Mouse (Mus musculus) midbrain, embryonic 12.5 days (tissue): Measurements from ENCODE around the gene Sart1. TPM values are rescaled to one million over a fixed set of nuclear protein-coding genes. Genes with fewer than 3 reads are reported as not detected.
"Not testable (repeated sequence)": the region's sequence is repeated elsewhere in the genome, so short reads cannot be mapped to it uniquely, and the experiment has no call there.

Source experiments
- ATAC-seq: fragments of 200-750 bp; cut with Nextera tagmentation; 2 replicates; pipeline ENCODE4 v1.8.0; 2017; ENCODE audit warnings: low read depth, moderate TSS enrichment, moderate library complexity; ENCODE audit not compliant: low FRiP score
- H3K27ac ChIP-seq: fragments of 300-500 bp; sonication (generic); replicated peaks from 2 replicates; pipeline ENCODE4 v1.5.1; 2016; ENCODE audit warnings: mild to moderate bottlenecking
- H3K27me3 ChIP-seq: fragments of 300-500 bp; sonication (generic); 2 replicates; pipeline ENCODE4 v1.6.1; 2016; ENCODE audit warnings: mild to moderate bottlenecking
- H3K36me3 ChIP-seq: fragments of 300-500 bp; sonication (generic); 2 replicates; pipeline ENCODE4 v1.6.1; 2016
- H3K4me1 ChIP-seq: fragments of 300-500 bp; sonication (generic); 2 replicates; pipeline ENCODE4 v1.6.1; 2016
- H3K4me2 ChIP-seq: fragments of 300-500 bp; sonication (generic); replicated peaks from 2 replicates; pipeline ENCODE4 v1.6.1; 2016; ENCODE audit warnings: mild to moderate bottlenecking, moderate library complexity
- H3K4me3 ChIP-seq: fragments of 300-500 bp; sonication (generic); 2 replicates; pipeline ENCODE4 v1.5.1; 2016; ENCODE audit warnings: mild to moderate bottlenecking
- H3K9ac ChIP-seq: fragments of 300-500 bp; sonication (generic); replicated peaks from 2 replicates; pipeline ENCODE4 v1.6.1; 2016; ENCODE audit warnings: mild to moderate bottlenecking, moderate library complexity
- H3K9me3 ChIP-seq: fragments of 300-500 bp; sonication (generic); 2 replicates; pipeline ENCODE4 v1.6.1; 2016; ENCODE audit warnings: mild to moderate bottlenecking
- WGBS: fragments of 180-500 bp; shearing (Covaris S2); methylation state at CpG from one replicate; pipeline ENCODE4 v1.1.7; 2016; 5-methylcytosine and 5-hydroxymethylcytosine counted together
- polyA plus RNA-seq: library from polyadenylated mRNA; unstranded; fragments of >200 nt; fragmentation: Nextera tagmentation; extraction: Ambion mirVana; gene quantifications from 2 replicates; pipeline ENCODE4 v1.2.1, GENCODE M21; 2016

Sart1 gene
- polyA plus RNA-seq, 1 experiment from 2014 or later = 115 TPM

DNA sequence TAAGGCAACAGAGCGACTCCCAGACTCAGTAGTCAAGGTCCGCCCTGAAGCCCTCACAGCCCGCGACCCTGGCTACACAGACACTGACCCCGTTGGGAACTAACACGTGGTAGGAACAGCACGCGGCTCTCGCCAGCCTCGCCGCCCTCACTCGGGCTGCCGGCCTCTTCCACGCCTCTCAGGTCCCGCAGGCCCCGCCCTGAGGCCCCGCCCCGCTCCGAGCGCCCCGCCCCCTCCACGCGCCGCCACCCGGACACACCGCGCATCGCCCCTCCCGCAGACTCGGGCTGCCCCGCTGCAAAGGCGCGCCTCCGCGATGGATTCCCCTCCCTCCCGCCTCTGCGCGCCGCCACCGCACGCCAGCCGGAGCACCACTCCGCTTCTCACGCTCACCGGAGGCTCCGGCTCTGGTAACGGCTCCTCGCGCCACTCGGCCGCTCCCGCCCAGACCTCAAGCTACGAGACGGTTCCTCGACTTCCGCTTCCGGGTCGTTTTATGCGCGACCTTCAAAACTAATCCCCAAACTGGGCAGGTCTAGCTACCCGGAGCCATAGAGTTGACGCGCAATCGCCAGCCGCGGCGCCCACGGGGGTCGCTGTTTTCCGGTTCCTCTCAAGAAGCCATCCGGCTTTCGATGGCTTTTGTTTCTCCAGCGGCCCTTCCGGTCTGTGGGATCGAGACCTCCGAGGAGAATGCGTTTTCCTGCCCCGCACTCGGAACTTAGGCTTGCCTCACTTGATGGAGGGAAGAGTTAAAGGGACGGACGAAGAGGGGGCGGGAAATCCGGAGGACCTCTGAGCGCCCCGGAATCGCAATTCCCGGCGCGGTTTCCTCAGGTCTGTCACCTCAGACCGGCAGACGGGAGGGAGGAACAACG lies 22.1 kb downstream of the Sart1 start, which contains the start of gene Eif1ad:
TSS of gene Eif1ad (plus strand) at position 567 of the 878 bp plus-strand sequence.
- H3K36me3 ChIP-seq = peaks cover 53% of the 10 kb centered on the region
- WGBS = under 1% methylated on average over 84 of the region's 92 CpGs

GRCm38 (mm10) chr19:5365751-5366150 lies 22.8 kb downstream of the Sart1 start:
- peak overlapping the region; percentile 95 for H3K27ac ChIP-seq
- peaks cover 22% of the 10 kb centered on the region for H3K4me1 ChIP-seq
- ATAC-seq = no peak
- peak overlapping the region; percentile 97 for H3K4me3 ChIP-seq
- 20% methylated on average over 11 of the region's 11 CpGs for WGBS
- peak overlapping the region; percentile 94 for H3K4me2 ChIP-seq
- peak overlapping the region; percentile 85 for H3K9ac ChIP-seq
- H3K9me3 ChIP-seq = no peaks in the 10 kb centered on the region
- no peaks in the 10 kb centered on the region for H3K27me3 ChIP-seq
- peaks cover 49% of the 10 kb centered on the region for H3K36me3 ChIP-seq

More for the DNA sequence above, 22.1 kb downstream of the Sart1 start, which contains the start of gene Eif1ad:
- H3K4me2 ChIP-seq = peak within 1 kb of the TSS; percentile 94
- peak; percentile 95 for ATAC-seq
- H3K9me3 ChIP-seq = no peaks in the 10 kb centered on the region
- peaks cover 22% of the 10 kb centered on the region for H3K4me1 ChIP-seq
- H3K9ac ChIP-seq = peak within 1 kb of the TSS; percentile 85
- H3K27me3 ChIP-seq = no peaks in the 10 kb centered on the region
- peak within 1 kb of the TSS; percentile 97 for H3K4me3 ChIP-seq
- H3K27ac ChIP-seq = peak within 1 kb of the TSS; percentile 95

DNA sequence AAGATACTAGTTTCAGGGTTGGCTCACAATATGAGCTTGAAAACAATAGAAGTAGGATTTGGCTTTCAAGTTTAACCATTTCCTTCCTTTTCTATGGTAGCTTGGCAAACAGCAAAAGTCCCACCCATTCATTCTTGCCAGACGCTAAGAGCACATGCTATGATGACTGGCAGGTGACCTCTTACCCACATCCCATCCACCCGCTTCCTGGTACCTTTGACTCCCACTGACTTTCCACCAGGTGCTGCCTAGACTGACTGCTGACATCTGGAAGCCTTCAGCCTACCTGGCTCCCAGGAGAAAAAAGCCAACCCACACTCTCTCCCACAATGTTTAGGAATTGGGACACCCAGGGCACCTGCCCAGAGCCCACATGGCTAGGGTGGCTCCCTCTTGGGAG lies 24.4 kb downstream of the Sart1 start:
- Histone ChIP-seq H3K36me3 (peaks cover 32% of the 10 kb centered on the region), H3K9ac (no peak overlapping the region), H3K9me3 (no peaks in the 10 kb centered on the region), H3K4me1 (peaks cover 22% of the 10 kb centered on the region), H3K4me3 (no peak overlapping the region), H3K27ac (no peak overlapping the region), H3K4me2 (no peak overlapping the region), H3K27me3 (no peaks in the 10 kb centered on the region)
- 89% methylated on average over 2 of the region's 2 CpGs for WGBS
- no peak for ATAC-seq

GRCm38 (mm10) chr19:5362186-5362585 lies 26.3 kb downstream of the Sart1 start:
- Histone ChIP-seq H3K4me1 (peaks cover 11% of the 10 kb centered on the region), H3K27me3 (no peaks in the 10 kb centered on the region), H3K4me2 (no peak overlapping the region), H3K27ac (no peak overlapping the region), H3K4me3 (no peak overlapping the region), H3K9me3 (no peaks in the 10 kb centered on the region), H3K36me3 (peaks cover 23% of the 10 kb centered on the region), H3K9ac (no peak overlapping the region)
- 84% methylated on average over 2 of the region's 2 CpGs for WGBS
- ATAC-seq = no peak

DNA sequence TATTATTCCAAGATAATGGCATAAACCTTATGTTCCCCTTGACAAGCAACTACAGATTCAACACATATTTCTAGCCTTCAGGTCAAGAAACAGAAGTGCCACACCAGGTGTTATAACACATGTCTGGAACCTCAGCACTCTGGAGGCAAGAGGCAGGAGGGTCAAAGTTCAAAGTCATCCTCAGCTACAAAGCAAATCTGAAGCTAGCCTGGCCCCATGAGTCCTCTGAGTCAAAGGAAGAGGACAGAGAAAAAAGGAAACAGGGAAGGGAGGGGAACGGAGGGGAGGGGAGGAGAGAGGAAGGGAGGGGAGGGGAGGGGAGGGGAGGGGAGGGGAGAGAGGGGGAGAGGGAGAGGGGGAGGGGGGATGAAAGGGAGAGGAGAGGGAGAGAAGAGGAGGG lies 32.4 kb downstream of the Sart1 start:
- H3K27me3 ChIP-seq = no peaks in the 10 kb centered on the region
- no peak for ATAC-seq
- WGBS = no CpG with 5 or more reads among the region's 1 CpGs
- no peaks in the 10 kb centered on the region for H3K4me1 ChIP-seq
- H3K4me2 ChIP-seq = no peak overlapping the region
- no peaks in the 10 kb centered on the region for H3K36me3 ChIP-seq
- no peak overlapping the region for H3K27ac ChIP-seq
- no peak overlapping the region for H3K4me3 ChIP-seq
- H3K9ac ChIP-seq = no peak overlapping the region
- H3K9me3 ChIP-seq = no peaks in the 10 kb centered on the region

DNA sequence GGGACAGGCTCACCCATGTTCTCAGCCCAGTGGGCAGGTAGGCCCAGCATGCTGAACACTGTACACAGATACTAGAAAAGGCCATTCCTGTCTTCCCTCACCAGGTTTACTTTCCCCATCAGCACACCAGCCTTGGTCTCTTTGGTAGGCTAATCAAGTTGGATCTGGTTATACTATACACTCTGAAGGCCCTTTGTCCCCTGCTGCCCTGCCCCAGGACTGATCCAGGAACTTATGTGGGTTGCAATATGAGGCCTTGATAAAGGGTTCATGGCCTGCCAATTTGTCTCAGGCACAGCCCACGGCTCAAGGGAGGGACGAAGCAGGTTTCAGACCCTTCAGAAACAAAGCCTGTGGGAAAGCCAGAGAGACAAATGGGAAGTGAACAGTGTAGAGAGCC lies 34.9 kb downstream of the Sart1 start:
- Histone ChIP-seq H3K9ac (no peak overlapping the region), H3K27ac (no peak overlapping the region), H3K27me3 (peaks cover 15% of the 10 kb centered on the region; the same call in 1 of the 2 replicates), H3K4me1 (peaks cover 8% of the 10 kb centered on the region; the same call in 1 of the 2 replicates), H3K4me2 (no peak overlapping the region), H3K36me3 (no peaks in the 10 kb centered on the region), H3K4me3 (no peak overlapping the region), H3K9me3 (no peaks in the 10 kb centered on the region)
- no peak for ATAC-seq
- 92% methylated on average over 2 of the region's 2 CpGs for WGBS

- 65% methylated on average over 6 of the region's 6 CpGs for WGBS
- H3K9me3 ChIP-seq, H3K27ac ChIP-seq, ATAC-seq, H3K4me1 ChIP-seq, H3K36me3 ChIP-seq: not testable (repeated sequence)
- H3K27me3 ChIP-seq = peaks cover 15% of the 10 kb centered on the region; the same call in 1 of the 2 replicates
- H3K9ac ChIP-seq = peak within 1 kb of the TSS; percentile 71
- H3K4me3 ChIP-seq = peak within 1 kb of the TSS; percentile 41
- H3K4me2 ChIP-seq = peak within 1 kb of the TSS; percentile 67
Observed at GRCm38 (mm10) chr19:5349502-5349873, 39.0 kb downstream of the Sart1 start, which contains the start of gene Cst6. Gene Cst6, minus strand, starts transcription at chr19:5349574.

DNA sequence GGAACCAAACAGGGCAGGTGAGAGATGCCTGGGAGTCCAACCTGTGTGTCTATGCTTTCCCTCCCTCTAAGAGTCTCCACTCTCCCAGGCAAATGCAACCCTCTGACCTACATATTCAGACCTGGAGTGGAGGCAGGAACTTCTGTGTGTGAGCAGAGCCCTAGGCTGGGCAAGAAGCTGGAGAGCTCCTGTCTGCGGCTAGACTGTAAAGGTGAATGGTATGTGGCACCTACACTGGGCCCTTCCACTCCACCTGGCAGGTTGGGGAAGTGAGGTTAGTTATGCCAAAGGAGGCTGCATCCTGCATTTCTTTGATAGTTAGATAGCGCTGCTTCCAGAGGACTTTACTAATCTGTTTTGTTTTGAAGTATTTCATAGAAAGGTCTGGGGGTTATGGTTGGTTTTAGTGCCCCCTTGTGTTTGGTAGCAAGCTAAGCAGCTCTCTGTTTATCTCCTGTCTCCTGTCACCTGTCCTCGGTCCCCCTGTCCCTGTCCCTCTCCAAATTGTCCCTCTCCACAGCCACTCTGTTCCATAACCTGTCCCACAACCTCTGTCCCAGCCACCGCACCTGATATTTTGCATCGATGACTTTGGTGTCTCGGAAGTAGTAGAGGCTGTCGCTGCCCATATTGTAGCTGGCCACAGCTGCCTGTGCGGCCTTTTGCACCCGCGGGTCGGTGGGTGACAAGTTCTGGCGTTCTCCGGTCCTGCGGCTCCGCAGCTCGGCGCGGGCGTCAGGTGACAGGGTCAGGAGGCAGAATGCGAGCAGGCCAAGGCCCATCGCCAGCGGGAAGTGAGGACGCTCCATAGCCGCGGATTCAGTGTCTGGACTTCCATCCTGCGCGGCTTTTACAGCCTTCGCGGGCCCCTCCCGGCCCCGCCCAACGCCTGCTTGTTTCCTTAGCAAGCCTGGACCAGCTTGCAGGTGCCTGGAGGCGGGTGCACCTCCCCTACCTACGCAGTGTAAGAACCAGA lies 39.7 kb downstream of the Sart1 start:
- no peak for ATAC-seq
- WGBS = 6% methylated on average over 34 of the region's 34 CpGs

DNA sequence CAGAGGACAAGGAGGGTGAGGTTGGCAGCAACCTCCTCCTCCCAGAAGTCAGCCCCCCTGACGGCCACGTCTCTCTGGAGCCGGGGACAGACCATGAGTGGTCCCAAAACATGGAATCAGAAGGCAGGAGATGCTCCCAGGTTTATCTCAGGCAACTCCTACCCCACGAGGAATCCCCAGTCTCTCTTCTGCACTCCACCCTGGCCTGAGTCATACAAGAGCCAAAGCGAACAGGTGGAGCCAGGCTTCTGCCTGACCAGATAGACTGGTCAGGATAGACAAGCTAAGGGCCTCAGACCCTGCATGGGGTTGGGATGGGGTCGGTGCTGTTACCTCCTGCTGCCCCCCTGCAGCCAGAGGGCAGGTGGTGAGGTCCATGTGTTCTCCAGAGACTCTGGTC lies 40.4 kb downstream of the Sart1 start:
- WGBS = 78% methylated on average over 6 of the region's 6 CpGs
- no peak for ATAC-seq
- Histone ChIP-seq H3K9me3 (no peaks in the 10 kb centered on the region), H3K4me3 (no peak overlapping the region), H3K4me2 (no peak overlapping the region), H3K36me3 (no peaks in the 10 kb centered on the region), H3K27ac (no peak overlapping the region), H3K4me1 (peaks cover 9% of the 10 kb centered on the region; the same call in 1 of the 2 replicates), H3K27me3 (peaks cover 15% of the 10 kb centered on the region; the same call in 1 of the 2 replicates), H3K9ac (no peak overlapping the region)

More for the DNA sequence above, 39.7 kb downstream of the Sart1 start:
- no peaks in the 10 kb centered on the region for H3K9me3 ChIP-seq
- H3K4me2 ChIP-seq = peak overlapping the region; percentile 67
- no peaks in the 10 kb centered on the region for H3K36me3 ChIP-seq
- H3K4me1 ChIP-seq = peaks cover 9% of the 10 kb centered on the region; the same call in 1 of the 2 replicates
- peak overlapping the region; percentile 41 for H3K4me3 ChIP-seq
- H3K9ac ChIP-seq = peak overlapping the region; percentile 71
- peaks cover 15% of the 10 kb centered on the region; the same call in 1 of the 2 replicates for H3K27me3 ChIP-seq
- H3K27ac ChIP-seq = no peak overlapping the region

DNA sequence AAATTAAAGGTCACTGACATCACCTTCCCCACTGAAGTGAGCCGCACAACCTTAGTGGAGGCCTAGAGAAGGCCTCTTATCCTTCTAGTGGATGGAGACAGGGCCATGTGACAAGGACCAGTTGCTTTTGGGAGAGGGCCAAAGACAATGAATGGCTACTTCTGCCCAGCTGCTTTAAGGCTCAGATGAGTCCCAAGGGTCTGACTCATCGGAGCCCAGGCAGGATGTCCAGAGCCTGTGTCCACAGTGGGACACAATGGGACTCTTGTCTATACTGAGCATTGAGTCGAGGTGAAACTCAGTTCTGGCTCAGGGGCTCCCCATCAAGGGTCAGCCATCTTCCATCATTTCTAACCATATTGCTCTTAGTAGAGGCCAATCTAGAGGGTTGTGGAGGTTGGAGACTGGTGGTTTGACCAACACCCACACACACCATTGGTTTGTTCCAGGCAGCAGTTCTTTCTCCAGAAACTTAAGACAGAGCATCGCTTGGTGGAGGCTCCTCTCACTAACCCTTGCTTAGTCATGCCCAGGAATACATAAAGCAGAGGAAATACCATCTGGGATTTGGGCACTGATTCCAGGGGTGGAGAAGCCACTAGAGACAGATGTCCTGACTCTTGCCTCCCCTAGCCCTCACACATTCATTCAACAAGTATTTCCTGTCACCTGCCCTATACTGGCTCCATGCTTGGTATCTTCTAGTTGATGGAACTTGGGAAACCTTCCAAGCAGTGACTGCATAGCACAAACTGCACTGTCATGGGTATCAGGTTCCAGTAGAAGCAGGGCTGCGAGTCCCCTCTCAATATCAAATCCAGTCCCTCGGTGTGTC lies 43.0 kb downstream of the Sart1 start:
- Histone ChIP-seq H3K9ac (no peak overlapping the region), H3K27me3 (peaks cover 13% of the 10 kb centered on the region; the same call in 1 of the 2 replicates), H3K27ac (no peak overlapping the region), H3K4me3 (no peak overlapping the region), H3K36me3 (no peaks in the 10 kb centered on the region), H3K4me1 (peaks cover 9% of the 10 kb centered on the region; the same call in 1 of the 2 replicates), H3K9me3 (no peaks in the 10 kb centered on the region), H3K4me2 (no peak overlapping the region)
- 86% methylated on average over 6 of the region's 6 CpGs for WGBS
- ATAC-seq = no peak

GRCm38 (mm10) chr19:5341360-5341759 lies 47.1 kb downstream of the Sart1 start:
- H3K36me3 ChIP-seq = no peaks in the 10 kb centered on the region
- no peaks in the 10 kb centered on the region for H3K4me1 ChIP-seq
- no peak overlapping the region for H3K9ac ChIP-seq
- no peak overlapping the region for H3K27ac ChIP-seq
- H3K9me3 ChIP-seq = no peaks in the 10 kb centered on the region
- no peak overlapping the region for H3K4me2 ChIP-seq
- ATAC-seq = no peak
- WGBS = 89% methylated on average over 7 of the region's 7 CpGs
- H3K27me3 ChIP-seq = no peaks in the 10 kb centered on the region
- H3K4me3 ChIP-seq = no peak overlapping the region
